Mouse (Mus musculus) spleen, postnatal 4 days (tissue): Measurements from ENCODE around the gene Tmem144.
"Not testable (repeated sequence)": the region's sequence is repeated elsewhere in the genome, so short reads cannot be mapped to it uniquely, and the experiment has no call there.

Experiments used
- DNase-seq, 2 experiments: peaks; one replicate each; pipeline ENCODE4 v3.0.0; 2022; ENCODE audit warnings: low spot score in 2 of 2

The Tmem144 gene

DNA sequence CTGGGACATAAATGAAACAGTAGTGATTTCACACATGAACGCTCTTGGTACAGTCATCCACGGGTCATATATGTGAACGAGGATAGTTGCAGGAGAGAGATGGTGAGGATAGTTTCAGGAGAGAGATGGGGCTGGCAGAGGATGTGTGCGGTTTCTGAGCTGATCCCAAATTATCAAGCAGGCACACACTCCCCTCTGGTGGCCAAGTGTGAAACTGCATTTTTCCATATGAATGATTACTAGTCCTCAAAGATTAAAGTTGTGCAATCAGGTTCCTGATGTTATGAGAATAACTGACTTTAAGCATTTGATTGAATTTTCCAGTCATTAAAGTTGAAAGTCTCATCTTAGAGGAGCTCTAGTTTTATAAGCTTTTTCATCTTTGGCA is 43.4 kb downstream of the Tmem144 start:
- DNase-seq, result peak in 1 of 2 experiments; percentile 33

DNA sequence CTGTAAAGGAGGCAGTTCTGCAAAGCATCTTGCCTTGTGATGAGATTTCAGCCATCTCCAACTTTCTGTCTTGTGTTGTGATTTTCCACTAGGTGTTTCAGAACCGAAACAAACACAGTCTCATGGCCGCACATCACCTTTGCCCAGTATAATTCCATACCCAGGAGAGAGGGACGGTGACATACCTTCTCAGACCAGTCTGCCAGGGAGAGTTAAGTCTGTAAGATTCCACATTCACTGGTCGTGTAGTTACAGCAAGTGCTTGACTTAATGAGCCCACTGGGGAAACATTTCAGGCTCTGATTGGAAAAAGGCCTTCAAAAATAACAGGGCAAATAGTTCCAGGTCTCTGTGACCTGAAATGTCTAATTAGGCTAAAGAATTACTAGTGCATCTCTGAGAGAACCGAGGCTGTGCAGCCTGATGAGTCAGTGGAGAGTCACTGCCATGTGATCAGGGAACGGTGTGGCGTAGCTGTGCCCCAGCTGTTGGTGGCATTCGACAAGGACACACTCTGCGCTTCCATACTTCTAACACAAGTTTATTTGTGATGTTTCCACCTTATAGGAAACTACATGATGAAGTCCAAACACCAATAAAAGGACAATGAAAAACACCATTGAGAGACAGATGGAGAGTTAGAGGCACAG is 43.9 kb downstream of the Tmem144 start:
- no peak for DNase-seq

DNA sequence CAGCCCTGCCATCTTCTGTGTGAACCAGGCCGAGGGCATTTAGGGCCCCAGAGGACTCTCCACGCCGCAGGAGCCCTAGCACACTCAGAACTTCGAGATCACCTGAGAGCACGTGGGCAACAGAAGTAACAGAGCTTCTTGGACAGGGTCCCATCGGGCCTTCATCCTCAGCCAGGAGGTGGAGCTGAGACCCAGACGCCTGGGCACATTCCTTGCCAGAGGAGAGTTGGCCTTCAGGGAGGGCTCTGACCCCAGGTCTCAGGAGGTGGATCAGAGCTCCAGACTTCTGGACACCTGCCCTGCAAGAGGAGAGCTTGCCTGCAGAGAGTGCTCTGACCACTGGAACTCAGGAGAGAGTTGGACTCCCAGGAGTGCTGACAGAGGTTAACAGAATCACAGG is 51.8 kb downstream of the Tmem144 start:
- DNase-seq, result not testable (repeated sequence)

DNA sequence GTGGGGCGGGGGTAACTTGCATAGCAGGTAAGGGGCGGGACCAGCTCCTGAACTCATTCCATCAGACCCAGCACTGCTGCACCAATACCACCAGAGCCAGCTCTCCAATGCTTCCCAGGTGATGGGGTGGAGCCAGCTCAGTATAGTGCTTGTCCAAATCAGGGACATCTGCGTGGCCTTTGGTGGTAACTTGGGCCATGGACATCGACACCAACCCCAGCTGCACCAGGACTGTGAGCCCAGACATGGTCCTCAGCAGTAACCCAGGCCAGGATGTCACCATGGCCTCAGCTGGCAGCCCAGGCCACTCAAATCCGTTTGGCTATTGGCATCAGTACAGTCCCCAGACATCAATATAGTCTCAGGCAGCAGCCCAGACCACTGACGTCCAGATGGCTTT is 60.3 kb downstream of the Tmem144 start:
- DNase-seq, result no peak

DNA sequence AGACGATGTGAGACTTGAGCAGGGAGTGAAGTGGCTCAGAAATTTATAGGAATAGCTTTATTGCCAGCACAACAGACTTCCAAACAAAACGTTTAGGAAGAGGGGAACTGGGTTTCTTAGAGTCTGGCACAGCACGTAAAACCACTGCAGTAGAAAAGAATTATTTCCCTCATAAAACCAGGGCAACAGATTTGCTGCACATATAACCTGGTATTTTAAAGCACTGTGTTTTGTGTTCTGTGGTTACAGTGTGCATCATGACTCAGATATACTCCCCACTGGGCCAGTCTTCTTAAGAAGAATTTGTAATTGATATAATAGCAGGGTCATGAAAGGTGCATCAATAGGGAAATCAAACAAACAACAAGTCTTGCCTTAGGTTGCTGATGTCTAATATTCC is 62.2 kb downstream of the Tmem144 start:
- DNase-seq, result no peak

GRCm38 (mm10) chr3:79789554-79789953 is 63.0 kb downstream of the Tmem144 start:
- no peak for DNase-seq

- no peak for DNase-seq
Measured at GRCm38 (mm10) chr3:79788959-79789358, 63.6 kb downstream of the Tmem144 start.

GRCm38 (mm10) chr3:79784362-79784736 is 68.2 kb downstream of the Tmem144 start:
- DNase-seq, result no peak

GRCm38 (mm10) chr3:79783630-79784361 is 68.8 kb downstream of the Tmem144 start:
- DNase-seq, result no peak

GRCm38 (mm10) chr3:79772701-79773100 is 79.9 kb downstream of the Tmem144 start:
- DNase-seq, result no peak
